ENCODE assay signal across 9 mouse cellular contexts in the genomic region with DNA sequence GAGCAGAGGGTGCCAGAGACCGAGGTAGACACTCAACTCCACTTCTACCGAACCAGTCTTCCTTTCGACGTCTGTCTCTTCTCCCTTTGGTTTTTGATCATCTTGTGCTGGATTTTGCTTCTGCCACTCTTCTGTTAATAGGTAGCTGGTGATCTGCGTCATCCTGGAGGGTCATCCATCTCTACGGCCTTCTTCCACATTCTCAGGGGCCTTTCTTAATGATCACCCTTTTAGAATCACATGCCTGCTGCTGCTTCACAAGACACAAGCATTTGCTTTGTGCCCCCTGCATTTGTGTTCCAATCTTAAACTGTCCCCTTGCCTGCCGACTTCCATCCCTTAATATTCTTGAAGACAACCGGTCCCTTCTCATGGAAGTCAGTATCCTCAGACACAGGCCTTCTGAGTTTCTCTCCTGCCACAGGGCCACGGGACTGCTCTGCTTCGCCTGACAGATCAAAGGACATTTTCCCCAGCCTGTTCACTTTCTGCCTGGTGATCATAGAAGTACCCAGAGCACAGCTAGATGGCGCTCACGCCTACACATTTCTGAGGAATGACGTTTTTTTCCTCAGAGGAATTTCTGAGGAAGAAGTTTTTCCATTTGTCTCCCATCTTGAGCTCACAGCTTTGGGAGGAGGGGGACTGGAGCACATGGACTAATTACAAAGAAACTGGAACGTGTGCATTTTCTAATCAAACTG.
A peak's percentile ranks its signal among the peaks of the same experiment; 100 is the strongest.
DNase-seq lines count a peak whose midpoint lies in the region; ATAC-seq and TF ChIP-seq lines count a peak whose summit lies in the region.
"Had no signal": no experiment of that assay in that cellular context is flagged by ENCODE, and none has a peak within 500 bp of the region (broad histone marks: within the 10 kb centered on the region; RNA-seq: fewer than 3 reads in every experiment).

No protein-coding gene starts in this region.

- no peak overlapping the region for H3K27ac ChIP-seq in ES-Bruce4 (ENCODE audit: insufficient read depth, low read length)
- H3K27ac ChIP-seq in hindbrain, embryonic 16.5 days (ENCODE audit: low read depth, low read length): no peak overlapping the region

- TF ChIP-seq POLR2A in ES-Bruce4 (IDR thresholded peaks at IDR 0.05; ENCODE audit: insufficient read depth, low read length): no peak

- H3K36me3 ChIP-seq in ES-Bruce4 (ENCODE audit: control insufficient read depth, insufficient read depth, low read length, poor library complexity, severe bottlenecking): no peaks in the 10 kb centered on the region
- no peaks in the 10 kb centered on the region for H3K36me3 ChIP-seq in hindbrain, embryonic 16.5 days (ENCODE audit: control insufficient read depth, insufficient read depth, low read length)

- H3K27me3 ChIP-seq in ES-Bruce4 (ENCODE audit: control insufficient read depth, insufficient read depth, low read length, poor library complexity, severe bottlenecking): no peaks in the 10 kb centered on the region
- peaks cover 27% of the 10 kb centered on the region for H3K27me3 ChIP-seq in hindbrain, embryonic 16.5 days (replicated peaks; ENCODE audit: control insufficient read depth, insufficient read depth, low read length)

- H3K4me1 ChIP-seq in ES-Bruce4 (ENCODE audit: control insufficient read depth, insufficient read depth, low read length): no peaks in the 10 kb centered on the region
- H3K4me1 ChIP-seq in hindbrain, embryonic 16.5 days (ENCODE audit: control insufficient read depth, insufficient read depth, low read depth, low read length): no peaks in the 10 kb centered on the region; the same call in 1 of the 2 replicates

- no peak overlapping the region for H3K4me2 ChIP-seq in hindbrain, embryonic 16.5 days (ENCODE audit: low read length)

- TF ChIP-seq CTCF in ES-Bruce4 (IDR thresholded peaks at IDR 0.05; ENCODE audit: low read depth, low read length): peak; percentile 35

- peak; percentile 40 for DNase-seq in 3134 (ENCODE audit: extremely low read depth, insufficient read length, low spot score)
- DNase-seq in cerebellum, adult 9-10 months: peak; percentile 23
- peak; percentile 43 to 46 for DNase-seq in left cerebral cortex, postnatal 25 days (ENCODE audit: low spot score in 2 of 2)
- peak; percentile 64 for DNase-seq in ovary, postnatal 36 days (ENCODE audit: low spot score)

- intact Hi-C loops in left cerebral cortex, postnatal 25 days (cut with DNase I): loop anchor here (1.0 kb wide), 1 partner anchor 182 kb away; no protein-coding TSS in a partner anchor

- ATAC-seq in frontal cortex, adult (ENCODE audit: low TSS enrichment): peak; percentile 79
- peak; percentile 63; the same call in 1 of the 2 replicates for ATAC-seq in hindbrain, embryonic 16.5 days
- ATAC-seq in erythroblast, adult 5-6 weeks (replicated peaks; ENCODE audit: low FRiP score, poor library complexity, severe bottlenecking): no peak

- no peak overlapping the region for H3K4me3 ChIP-seq in ES-Bruce4 (ENCODE audit: low read depth, low read length)
- no peak overlapping the region for H3K4me3 ChIP-seq in hindbrain, embryonic 16.5 days (ENCODE audit: low read length)
- H3K4me3 ChIP-seq: erythroblast, embryonic 14.5 days had no signal

- 26% methylated on average over 14 of the region's 14 CpGs for WGBS in hindbrain, embryonic 16.5 days

- TF ChIP-seq EP300 in ES-Bruce4 (IDR thresholded peaks at IDR 0.05; ENCODE audit: insufficient read depth, low read depth, low read length): no peak

- no peaks in the 10 kb centered on the region for H3K9me3 ChIP-seq in ES-Bruce4 (replicated peaks; ENCODE audit: control insufficient read depth, insufficient read depth, low read length, poor library complexity, severe bottlenecking)
- no peaks in the 10 kb centered on the region for H3K9me3 ChIP-seq in hindbrain, embryonic 16.5 days (ENCODE audit: control insufficient read depth, low read length)

- H3K9ac ChIP-seq in ES-Bruce4 (ENCODE audit: low read depth, poor library complexity, severe bottlenecking): no peak overlapping the region
- H3K9ac ChIP-seq in hindbrain, embryonic 16.5 days (ENCODE audit: low read depth, low read length): no peak overlapping the region
